Mouse (Mus musculus): ENCODE measurements around the gene Arhgef7.

Gene Arhgef7

GRCm38 (mm10) chr8:11799098-11799497, 71.6 kb downstream of the Arhgef7 start:
- no peak for DNase-seq

DNA sequence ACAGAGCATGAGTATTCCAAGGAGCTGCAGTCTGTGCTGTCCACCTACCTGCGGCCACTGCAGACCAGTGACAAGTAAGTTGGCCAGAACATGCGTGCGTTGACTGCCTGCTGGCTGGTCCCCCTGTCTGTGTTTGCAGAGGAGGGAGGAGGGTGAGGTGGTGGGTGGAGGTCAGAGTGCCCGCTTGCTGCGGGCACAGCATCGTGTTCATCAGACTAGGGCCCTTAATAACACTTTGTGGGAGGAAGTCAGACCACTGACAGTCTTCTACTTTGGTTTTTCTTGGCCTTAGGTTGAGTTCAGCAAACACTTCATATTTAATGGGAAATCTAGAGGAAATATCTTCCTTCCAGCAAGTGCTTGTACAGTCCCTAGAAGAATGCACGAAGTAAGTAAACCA, 73.0 kb downstream of the Arhgef7 start:
- DNase-seq: no peak

DNA sequence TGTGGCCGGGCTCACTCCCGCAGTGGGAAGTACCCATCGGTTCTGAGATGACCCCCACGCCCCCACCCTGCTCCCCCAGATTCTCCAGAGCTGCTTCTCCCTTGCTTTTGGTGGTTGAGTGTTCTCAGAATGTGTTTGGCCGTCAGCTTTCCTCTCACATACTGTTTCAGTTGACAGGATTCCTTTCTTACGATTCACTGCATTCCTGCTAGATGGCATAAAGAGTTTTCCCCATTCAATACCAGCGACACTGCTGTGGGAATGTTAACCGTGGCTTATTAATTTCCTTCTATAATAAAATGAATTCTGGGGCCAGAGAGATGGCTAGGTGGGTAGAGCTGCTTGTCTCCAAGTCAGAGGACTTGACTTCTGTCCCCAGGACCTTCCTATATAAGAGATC, 74.0 kb downstream of the Arhgef7 start:
- no peak for DNase-seq

DNA sequence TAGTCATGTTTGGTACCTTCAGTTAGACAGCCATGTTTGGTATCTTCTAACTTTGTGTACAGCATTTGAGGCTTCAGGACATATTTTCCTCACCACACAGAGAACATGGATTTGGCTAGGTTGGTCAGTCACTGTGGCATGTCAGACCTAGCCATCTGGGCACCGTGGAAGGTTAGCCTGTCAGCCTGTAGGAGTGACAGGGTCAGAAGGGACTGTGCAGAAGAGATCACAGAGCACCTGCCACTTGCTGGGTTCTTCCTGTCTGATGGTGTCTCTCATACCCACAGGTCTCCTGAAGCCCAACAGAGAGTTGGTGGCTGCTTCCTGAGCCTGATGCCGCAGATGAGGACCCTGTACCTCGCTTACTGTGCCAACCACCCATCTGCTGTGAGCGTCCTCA, 77.4 kb downstream of the Arhgef7 start:
- no peak for DNase-seq

DNA sequence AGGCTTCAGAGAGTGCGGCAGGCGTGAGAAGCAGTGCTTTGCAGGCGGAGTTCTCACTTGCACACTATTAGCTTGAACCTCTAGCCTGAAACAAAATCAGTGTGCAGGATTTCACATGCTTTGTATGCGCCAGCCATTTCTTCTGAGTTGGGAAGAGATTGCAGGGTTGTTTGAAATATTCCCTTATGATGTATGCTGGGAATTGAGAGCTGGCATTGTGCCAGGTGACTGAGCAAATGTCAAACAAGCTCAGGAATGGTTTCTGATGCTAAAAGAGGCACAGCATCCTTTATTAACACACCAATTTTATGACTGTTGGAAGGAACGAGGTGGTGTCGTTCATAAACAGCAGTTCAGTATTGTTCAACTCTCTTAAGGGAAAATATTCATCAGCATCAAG, 78.7 kb downstream of the Arhgef7 start:
- DNase-seq: no peak

- no peak for DNase-seq
These were observed 79.8 kb downstream of the Arhgef7 start for GRCm38 (mm10) chr8:11807361-11807760.

DNA sequence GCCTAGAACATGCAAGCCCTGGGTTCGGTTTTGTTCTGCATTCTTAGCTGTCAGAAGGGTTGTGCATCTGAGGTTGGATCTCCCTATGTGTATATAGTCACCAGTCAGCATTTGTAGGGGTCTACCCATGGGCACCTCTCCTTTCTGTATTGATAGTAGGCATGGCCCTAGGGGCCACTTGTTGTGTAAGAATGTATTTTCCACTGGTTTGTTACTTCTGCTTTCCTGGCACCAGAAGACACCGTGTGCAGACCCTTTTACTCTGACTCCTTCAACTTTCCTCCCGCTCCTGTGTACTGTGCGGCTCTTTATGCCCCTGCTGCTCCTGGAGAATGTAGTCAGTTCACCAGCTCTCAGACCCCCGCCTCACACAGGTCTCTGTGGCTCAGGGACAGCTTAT, 80.5 kb downstream of the Arhgef7 start:
- DNase-seq: no peak

GRCm38 (mm10) chr8:11810426-11810825, 82.9 kb downstream of the Arhgef7 start:
- DNase-seq: no peak

- no peak for DNase-seq
These were observed 86.3 kb downstream of the Arhgef7 start for GRCm38 (mm10) chr8:11813801-11814200.

DNA sequence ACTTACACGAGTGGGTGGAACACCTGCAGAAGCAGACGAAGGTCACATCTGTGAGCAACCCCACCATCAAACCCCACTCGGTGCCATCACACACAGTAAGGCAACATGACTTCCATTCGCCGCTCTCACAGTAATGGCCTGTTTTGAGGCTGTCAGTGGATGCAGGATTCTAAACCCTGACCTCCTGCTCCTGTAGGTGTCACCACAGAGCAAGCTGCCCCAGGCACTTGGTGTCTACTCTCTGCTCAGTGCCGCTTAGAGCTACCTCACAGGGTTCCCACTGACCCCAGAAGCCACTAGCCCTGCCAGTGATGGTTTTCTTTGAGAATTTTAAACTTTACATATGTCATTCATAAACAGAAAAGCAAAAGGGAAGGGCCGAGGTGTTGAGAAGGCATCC, 87.7 kb downstream of the Arhgef7 start:
- DNase-seq: no peak

DNA sequence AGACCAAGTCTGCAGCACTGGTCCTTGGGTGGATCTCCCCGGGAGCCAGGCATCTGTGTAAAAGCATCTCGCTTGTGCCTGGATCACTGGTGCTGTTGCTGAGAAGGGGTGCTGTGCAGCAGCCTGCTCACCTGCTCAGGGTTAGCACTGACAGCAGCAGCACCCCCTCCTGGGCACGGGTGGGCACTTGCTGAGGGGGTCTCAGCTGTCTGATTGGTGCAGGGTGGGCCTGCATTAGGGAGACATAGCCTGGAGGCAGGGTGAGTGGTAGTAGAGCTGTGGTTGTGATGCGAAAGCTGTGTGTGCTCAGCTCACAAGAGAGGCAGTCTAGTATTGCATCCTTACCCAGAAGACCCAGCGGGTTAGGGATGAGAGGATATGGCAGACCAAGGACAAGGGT, 92.6 kb downstream of the Arhgef7 start:
- no peak for DNase-seq

- DNase-seq: no peak
These were observed 93.0 kb downstream of the Arhgef7 start for GRCm38 (mm10) chr8:11820568-11820967.

DNA sequence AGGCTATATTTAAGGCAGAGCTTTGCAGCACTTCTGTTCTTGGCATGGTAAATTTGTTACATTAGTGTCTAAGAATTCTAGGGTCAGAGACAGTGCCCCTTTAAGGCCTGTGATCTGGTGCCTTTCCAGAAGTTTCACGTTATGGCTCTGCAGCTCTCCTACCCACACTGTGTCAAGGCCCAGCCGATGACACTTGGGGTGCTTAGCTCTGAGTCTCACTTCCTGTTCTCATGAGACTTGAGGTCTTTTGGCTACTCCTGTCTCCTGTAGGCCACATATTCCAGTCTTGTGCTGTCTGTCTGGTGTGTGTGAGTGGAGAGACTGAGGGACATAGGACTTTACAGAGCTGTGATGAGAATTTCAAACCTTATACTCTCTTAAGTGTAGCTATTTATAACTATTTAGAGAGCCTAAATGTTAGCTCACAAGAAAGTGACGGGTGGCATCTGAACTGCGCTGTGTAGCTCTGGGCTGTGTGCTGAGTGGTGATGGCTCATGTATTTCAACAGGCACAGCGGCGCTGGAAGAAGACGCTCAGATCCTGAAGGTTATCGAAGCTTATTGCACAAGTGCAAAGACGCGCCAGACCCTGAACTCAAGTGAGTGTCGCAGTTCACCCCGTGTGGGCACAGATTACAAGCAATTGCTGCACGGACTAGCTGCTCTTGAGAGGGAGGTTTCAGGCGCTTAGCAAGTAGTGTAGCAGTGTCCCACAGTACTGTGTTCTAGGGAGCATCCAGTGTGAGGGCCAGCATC, 94.1 kb downstream of the Arhgef7 start:
- DNase-seq: no peak

DNA sequence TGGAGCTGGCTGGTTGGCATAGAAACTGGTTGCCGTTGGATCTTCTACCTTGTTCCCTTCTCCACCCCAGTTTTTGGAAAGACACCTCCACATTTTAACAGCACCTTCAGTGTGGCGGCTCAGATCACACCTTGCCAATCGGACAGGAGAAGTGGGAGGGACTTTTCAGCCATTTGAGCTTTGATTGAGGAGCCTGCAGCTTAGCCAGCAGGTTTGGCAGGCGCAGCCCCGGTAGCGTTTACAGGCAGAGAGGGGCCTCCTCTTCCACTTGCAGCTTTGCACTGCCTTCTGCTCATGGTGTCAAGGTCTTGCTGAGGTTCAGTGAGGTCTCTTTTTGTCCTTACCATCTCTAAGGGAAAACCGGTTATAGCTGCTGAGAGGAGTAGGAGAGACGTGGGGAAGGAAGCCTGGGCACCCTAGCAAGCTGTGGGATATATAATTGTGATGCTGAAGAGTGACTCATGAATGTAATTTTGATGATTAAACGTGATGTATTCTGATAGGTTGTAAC, 95.1 kb downstream of the Arhgef7 start:
- no peak for DNase-seq

- DNase-seq: no peak
These were observed 98.2 kb downstream of the Arhgef7 start for GRCm38 (mm10) chr8:11825756-11826155.

- no peak for DNase-seq
These were observed 99.8 kb downstream of the Arhgef7 start for GRCm38 (mm10) chr8:11827312-11827711.

- DNase-seq: no peak
These were observed 102.9 kb downstream of the Arhgef7 start for GRCm38 (mm10) chr8:11830214-11831046.

GRCm38 (mm10) chr8:11831174-11831573, 103.7 kb downstream of the Arhgef7 start:
- DNase-seq: no peak

GRCm38 (mm10) chr8:11831939-11832338, 104.4 kb downstream of the Arhgef7 start:
- DNase-seq: no peak

- DNase-seq: no peak
These were observed 105.6 kb downstream of the Arhgef7 start for GRCm38 (mm10) chr8:11833157-11833556.

DNA sequence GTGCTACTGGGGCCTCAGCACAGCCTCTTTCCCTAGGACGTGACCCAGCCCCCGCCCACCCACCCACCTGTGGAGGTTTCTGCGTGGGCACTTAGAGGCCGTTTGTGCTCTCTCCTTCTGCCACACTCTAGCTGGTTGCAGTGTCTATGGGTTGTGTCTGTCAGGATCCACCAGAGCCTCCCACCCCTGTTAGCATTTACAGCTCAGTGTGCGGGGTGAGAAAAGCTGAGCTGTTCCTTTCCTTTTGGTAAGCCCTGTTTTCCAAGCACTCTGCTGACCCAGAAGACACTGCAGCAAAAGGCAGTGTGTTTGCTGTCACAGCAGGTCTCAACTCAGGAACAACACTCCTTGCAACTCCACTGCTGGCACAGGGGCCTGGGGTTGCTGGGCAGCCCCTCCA, 106.7 kb downstream of the Arhgef7 start:
- DNase-seq: no peak

GRCm38 (mm10) chr8:11834691-11835090, 107.2 kb downstream of the Arhgef7 start:
- no peak for DNase-seq

DNA sequence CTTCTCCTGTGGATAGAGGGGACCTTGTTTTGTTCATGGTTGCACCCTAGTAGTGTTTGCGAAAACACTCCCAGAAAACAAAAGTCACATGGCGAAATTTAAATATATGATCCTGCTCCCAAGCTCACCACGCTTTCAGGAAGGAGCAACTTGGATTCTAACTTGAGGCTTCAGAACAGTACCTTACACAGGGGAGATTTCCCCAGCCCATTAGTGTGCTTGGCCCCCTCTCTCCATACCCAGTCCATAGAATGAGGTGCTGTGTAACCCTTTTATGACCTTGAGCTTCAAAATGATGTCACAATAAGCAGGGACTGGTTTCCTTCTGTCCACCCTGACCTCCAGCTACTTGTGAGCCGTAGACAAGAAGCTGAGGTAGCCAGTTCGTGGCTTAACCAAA, 112.7 kb downstream of the Arhgef7 start, which contains the start of gene Tex29:
Tex29 (plus strand) TSS at position 301 of the 400 bp plus-strand sequence.
- no peak for DNase-seq

DNA sequence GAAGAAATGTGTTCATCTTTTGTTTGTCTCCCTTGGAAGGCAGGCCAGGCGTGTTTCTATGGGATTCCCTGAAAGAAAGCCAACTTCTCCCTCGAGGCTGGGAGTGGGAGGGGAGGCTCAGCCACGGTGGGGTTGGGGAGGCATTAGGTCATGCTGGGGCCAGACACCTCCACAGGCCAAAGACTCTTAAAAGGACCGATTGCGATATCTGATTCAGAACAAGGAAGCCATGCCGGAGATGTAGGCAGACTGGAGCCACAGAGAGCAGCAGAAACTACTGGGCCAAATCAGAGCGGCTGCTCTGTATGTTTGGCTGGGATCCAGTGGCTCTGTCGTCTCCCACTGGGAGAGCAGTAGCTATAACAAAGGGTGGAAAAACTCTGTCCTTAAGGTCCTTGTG, 114.0 kb downstream of the Arhgef7 start:
- no peak for DNase-seq

Measured in thymus, postnatal 4 days (tissue).